Mouse (Mus musculus) bone marrow, adult 2 months (tissue): ENCODE data around the gene Klk1b11. TPM values are rescaled to one million over a fixed set of nuclear protein-coding genes. Genes with fewer than 3 reads are reported as not detected.
"Not testable (repeated sequence)": the region's sequence is repeated elsewhere in the genome, so short reads cannot be mapped to it uniquely, and the experiment has no call there.

Experiments
- H3K27ac ChIP-seq: fragments of 200-500 bp; 2 replicates; pipeline ENCODE4 v1.5.1; 2012; ENCODE audit warnings: low read depth, mild to moderate bottlenecking, control low read depth, inconsistent platforms, low read length; ENCODE audit not compliant: control insufficient read depth, poor library complexity, insufficient read depth
- H3K4me1 ChIP-seq: fragments of 200-500 bp; 2 replicates; pipeline ENCODE4 v1.6.1; 2011; ENCODE audit warnings: low read length; ENCODE audit not compliant: control insufficient read depth, insufficient read depth
- H3K4me3 ChIP-seq: fragments of 200-500 bp; replicated peaks from 2 replicates; pipeline ENCODE3; 2011; ENCODE audit warnings: mild to moderate bottlenecking, low read depth, low read length, control low read depth; ENCODE audit not compliant: control insufficient read depth
- CTCF ChIP-seq: fragments of 200-500 bp; IDR thresholded peaks from 2 replicates; pipeline ENCODE4 v1.5.1; 2011; ENCODE audit warnings: low read length, control low read depth; ENCODE audit not compliant: control insufficient read depth, insufficient read depth
- POLR2A ChIP-seq: fragments of 200-500 bp; IDR thresholded peaks from 2 replicates; pipeline ENCODE4 v1.6.1; 2011; ENCODE audit warnings: low read depth, mild to moderate bottlenecking, control low read depth, low read length, borderline replicate concordance; ENCODE audit not compliant: control insufficient read depth
- WGBS: fragments of 180-500 bp; shearing (Covaris S2); methylation state at CpG from one replicate; pipeline ENCODE4 v1.1.7; 2018; 5-methylcytosine and 5-hydroxymethylcytosine counted together
- polyA plus RNA-seq: library from polyadenylated mRNA; stranded (reverse); fragments of >200 nt; gene quantifications from 2 replicates; pipeline ENCODE4 v1.2.4, GENCODE M21; 2011; ENCODE audit warnings: low replicate concordance; ENCODE audit not compliant: missing spikeins, insufficient read depth, insufficient read length

The Klk1b11 gene
- not detected in 2 replicates for polyA plus RNA-seq

DNA sequence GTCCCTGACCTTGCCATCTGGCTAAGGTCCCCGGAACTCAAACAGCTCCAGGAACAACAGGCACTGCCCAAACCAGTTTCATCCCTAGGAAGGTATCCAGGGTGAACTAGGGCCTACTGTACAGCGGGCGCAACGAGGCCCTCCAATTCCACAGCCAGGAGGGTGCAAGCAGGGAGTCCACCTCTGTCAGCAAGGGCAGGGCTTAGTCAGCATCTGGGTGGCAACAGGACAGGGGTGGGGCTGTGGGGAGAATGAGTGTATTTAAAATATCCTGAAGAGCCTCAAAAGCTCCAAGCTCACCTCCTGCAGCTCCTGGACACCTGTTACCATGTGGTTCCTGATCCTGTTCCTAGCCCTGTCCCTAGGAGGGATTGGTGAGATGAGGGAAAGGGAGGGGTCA is at the start of gene Klk1b11:
Gene Klk1b11 (plus strand): TSS at position 301 of the 400 bp plus-strand sequence.
- H3K27ac ChIP-seq, H3K4me1 ChIP-seq, H3K4me3 ChIP-seq: not testable (repeated sequence)
- WGBS, result 75% methylated on average over 4 of the region's 4 CpGs

DNA sequence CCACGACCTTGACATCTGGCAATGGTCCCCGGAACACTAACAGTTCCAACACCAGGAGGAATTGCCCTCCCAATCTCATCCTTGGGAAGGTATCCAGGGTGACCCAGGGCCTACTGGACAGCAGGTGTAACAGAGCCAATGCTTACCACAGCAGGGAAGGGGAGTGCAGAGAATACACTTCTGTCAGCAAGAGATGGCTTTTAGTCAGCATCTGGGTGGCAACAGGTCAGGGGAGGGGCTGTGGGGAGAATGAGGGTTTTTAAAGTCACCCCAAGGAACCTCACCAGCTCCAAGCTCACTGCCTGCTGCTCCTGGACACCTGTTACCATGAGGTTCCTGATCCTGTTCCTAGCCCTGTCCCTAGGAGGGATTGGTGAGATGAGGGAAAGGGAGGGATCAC is 45.3 kb upstream of the Klk1b11 start, which contains the start of gene Klk1b8:
Gene Klk1b8 (plus strand): TSS at position 301 of the 400 bp plus-strand sequence.
- no peaks in the 10 kb centered on the region for H3K4me1 ChIP-seq
- TF ChIP-seq CTCF (no peak), POLR2A (no peak)
- 64% methylated on average over 2 of the region's 2 CpGs for WGBS
- no peak within 1 kb of the TSS for H3K27ac ChIP-seq
- H3K4me3 ChIP-seq, result no peak within 1 kb of the TSS

DNA sequence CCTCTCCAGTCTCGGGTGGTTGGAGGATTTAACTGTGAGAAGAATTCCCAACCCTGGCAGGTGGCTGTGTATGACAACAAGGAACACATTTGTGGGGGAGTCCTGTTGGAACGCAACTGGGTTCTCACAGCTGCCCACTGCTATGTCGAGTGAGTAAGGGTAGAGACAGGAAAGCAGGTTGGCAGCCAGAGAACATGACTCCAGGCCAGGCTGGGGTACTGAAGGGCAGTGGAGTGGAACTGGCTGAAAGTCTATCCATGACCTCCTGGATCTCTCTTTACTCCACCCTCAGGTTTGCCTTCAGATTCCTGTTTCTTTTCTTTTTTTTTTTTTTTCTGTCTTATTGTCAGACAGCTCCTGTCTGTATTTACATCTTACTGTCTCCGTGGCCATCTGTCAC is 43.0 kb upstream of the Klk1b11 start:
- no peak for TF ChIP-seq POLR2A
- TF ChIP-seq CTCF, result no peak
- 53% methylated on average over 4 of the region's 4 CpGs for WGBS
- no peak overlapping the region for H3K4me3 ChIP-seq

DNA sequence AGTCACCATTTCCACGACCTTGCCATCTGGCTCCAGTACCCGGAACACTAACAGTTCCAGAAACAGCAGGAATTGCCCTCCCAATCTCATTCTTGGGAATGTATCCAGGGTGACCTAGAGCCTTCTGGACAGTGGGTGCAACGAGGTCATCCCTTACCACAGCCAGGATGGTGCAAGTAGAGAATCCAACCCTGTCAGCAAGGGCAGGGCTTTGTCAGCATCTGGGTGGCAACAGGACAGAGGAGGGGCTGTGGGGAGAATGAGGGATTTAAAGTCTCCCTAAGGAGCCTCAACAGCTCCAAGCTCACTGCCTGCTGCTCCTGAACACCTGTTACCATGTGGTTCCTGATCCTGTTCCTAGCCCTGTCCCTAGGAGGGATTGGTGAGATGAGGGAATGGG is 29.2 kb upstream of the Klk1b11 start, which contains the start of gene Klk1b1:
Gene Klk1b1 (plus strand): TSS at position 301 of the 400 bp plus-strand sequence.
- Histone ChIP-seq H3K4me3 (no peak within 1 kb of the TSS), H3K27ac (peak within 1 kb of the TSS; percentile 33; the same call in 1 of the 2 replicates), H3K4me1 (peaks cover 1% of the 10 kb centered on the region; the same call in 1 of the 2 replicates)
- WGBS, result 59% methylated on average over 3 of the region's 3 CpGs
- TF ChIP-seq POLR2A, result no peak
- no peak for TF ChIP-seq CTCF

More for the DNA sequence above, 43.0 kb upstream of the Klk1b11 start:
- H3K4me1 ChIP-seq, result no peaks in the 10 kb centered on the region
- H3K27ac ChIP-seq, result no peak overlapping the region

DNA sequence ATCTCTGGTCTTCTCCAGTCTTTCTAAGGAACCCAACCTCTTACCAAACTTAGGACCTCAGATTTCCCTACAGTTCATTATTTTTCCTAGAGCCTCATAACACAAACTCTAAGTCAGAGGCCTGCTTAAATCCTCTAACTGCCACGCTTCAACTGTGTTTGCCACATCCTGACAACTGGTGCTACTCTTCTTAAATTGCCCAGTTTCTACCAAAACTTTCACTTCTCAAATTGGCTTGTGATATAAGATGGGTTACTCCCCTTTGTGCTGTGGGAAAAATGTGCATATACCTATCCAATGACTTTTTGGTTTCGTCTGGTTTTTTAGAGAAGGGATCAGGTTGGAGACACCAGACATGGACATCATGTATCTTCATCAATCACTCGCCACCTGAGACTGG is 28.6 kb upstream of the Klk1b11 start:
- H3K27ac ChIP-seq, result no peak overlapping the region; the same call in 1 of the 2 replicates
- WGBS, result 51% methylated on average over 3 of the region's 3 CpGs
- no peak for TF ChIP-seq CTCF
- TF ChIP-seq POLR2A, result no peak
- H3K4me1 ChIP-seq, result peaks cover 1% of the 10 kb centered on the region; the same call in 1 of the 2 replicates
- no peak overlapping the region for H3K4me3 ChIP-seq

DNA sequence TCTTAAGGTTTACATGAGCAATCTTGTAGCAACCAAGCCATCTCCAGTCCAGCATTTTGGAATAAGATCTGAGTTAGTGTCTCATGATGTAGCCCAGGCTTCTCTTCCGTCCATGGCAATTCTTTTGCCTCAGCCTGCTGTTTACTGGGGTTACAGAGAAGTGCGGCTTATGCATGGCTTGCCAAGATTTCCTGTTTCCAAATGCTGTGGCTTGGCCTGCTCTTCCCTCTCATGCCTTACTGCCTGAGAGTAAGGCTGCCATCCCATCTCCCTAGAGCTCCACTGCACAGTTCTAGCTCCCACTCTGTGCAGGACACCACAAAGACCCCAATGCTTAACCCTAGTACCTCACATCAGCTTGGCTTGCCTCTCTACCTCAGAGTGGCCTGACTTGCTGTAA is 28.1 kb upstream of the Klk1b11 start:
- 55% methylated on average over 2 of the region's 2 CpGs for WGBS
- no peak overlapping the region for H3K27ac ChIP-seq
- H3K4me1 ChIP-seq, result peaks cover 1% of the 10 kb centered on the region; the same call in 1 of the 2 replicates
- H3K4me3 ChIP-seq, result no peak overlapping the region
- TF ChIP-seq POLR2A (no peak), CTCF (no peak)

DNA sequence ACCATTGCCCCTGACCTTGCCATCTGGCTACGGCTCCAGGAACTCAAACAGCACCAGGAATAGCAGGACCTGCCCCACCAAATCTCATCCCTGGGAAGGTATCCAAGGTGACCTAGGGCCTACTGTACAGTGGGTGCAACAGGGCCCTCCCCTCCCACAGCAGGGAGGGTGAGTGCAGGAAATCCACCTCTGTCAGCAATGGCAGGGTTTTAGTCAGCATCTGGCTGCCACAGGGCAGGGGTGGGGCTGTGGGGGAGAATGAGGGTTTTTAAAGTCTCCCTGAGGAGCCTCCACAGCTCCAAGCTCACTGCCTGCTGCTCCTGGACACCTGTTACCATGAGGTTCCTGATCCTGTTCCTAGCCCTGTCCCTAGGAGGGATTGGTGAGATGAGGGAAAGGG is 19.9 kb upstream of the Klk1b11 start, which contains the start of gene Klk1b9:
Gene Klk1b9 (plus strand): TSS at position 301 of the 400 bp plus-strand sequence.
- not testable (repeated sequence) for H3K4me1 ChIP-seq, H3K4me3 ChIP-seq, H3K27ac ChIP-seq
- 77% methylated on average over 1 of the region's 1 CpGs for WGBS

DNA sequence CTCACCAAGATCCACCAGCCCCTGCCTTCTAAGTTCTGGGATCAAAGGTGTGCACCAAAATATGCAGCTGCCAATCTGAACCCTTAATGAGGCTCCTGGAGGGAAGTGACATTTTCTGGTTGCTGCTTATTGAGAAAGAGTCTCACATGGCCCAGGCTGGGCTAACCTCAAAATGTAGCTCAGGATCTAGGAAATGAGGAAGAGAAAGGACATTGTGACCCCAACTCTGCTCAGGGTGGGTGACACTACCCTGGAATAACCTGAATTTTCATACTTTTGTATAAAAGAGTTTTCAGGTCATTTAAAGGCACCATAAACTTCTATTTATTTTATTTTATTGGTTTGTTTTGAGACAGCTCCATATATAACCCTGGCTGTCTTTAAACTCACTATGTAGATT is 10.0 kb upstream of the Klk1b11 start:
- Histone ChIP-seq H3K4me3 (no peak overlapping the region), H3K4me1 (no peaks in the 10 kb centered on the region), H3K27ac (no peak overlapping the region)
- TF ChIP-seq CTCF (no peak), POLR2A (no peak)

DNA sequence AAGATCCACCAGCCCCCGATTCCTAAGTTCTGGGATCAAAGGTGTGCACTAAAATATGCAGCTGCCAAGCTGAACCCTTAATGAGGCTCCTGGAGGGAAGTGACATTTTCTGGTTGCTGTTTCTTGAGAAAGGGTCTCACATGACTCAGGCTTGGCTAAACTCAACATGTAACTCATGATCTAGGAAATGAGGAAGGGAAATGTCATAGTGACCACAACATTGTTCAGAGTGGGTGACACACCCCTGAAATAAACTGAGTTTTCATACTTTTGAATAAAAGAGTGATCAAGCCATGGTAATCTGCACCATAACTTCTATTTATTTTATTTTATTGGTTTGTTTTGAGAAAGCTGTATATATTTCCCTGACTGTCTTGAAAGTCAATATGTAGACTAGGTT is 856 bp upstream of the Klk1b11 start:
- not testable (repeated sequence) for H3K4me1 ChIP-seq, H3K27ac ChIP-seq, H3K4me3 ChIP-seq
- 47% methylated on average over 1 of the region's 1 CpGs for WGBS

DNA sequence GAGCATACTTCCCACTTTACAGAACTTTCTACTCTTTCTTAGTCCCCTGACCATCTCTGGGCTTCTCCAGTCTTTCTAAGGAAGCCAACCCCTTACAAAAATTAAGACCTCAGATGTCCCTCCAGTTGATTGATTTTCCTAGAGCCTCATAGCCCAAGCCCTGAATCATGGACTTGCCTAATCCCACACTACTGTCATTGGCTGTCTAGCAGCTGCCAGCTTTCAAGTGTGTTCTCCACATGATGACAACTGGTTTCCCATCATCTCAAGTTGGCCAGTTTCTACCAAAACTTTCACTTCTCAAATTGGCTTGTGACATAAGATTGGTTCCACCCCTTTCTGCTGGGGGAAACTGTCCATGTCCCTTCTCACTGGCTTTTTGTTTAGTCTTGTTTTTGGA is 9.2 kb downstream of the Klk1b11 start:
- H3K27ac ChIP-seq, result no peak overlapping the region
- H3K4me3 ChIP-seq, result no peak overlapping the region
- TF ChIP-seq POLR2A (no peak), CTCF (no peak)
- H3K4me1 ChIP-seq, result no peaks in the 10 kb centered on the region

DNA sequence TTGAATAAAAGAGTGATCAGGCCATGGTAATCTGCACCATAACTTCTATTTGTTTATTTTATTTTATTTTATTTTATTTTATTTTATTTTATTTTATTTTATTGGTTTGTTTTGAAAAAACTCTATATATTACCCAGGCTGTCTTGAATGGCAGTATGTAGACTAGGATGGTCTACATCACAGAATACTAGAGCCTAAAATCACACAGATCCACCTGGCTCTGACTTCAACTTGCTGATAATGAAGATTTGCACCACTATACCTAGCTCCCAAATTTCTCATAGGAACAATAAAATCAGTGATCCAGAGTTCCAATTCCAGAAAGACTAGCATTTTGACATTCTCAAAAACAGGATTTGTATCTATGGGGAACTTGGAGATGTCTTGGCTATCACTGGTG is 16.2 kb downstream of the Klk1b11 start, which contains the start of gene Klk1b26:
Gene Klk1b26 (plus strand): TSS at position 301 of the 400 bp plus-strand sequence.
- H3K4me1 ChIP-seq, H3K4me3 ChIP-seq, H3K27ac ChIP-seq: not testable (repeated sequence)

DNA sequence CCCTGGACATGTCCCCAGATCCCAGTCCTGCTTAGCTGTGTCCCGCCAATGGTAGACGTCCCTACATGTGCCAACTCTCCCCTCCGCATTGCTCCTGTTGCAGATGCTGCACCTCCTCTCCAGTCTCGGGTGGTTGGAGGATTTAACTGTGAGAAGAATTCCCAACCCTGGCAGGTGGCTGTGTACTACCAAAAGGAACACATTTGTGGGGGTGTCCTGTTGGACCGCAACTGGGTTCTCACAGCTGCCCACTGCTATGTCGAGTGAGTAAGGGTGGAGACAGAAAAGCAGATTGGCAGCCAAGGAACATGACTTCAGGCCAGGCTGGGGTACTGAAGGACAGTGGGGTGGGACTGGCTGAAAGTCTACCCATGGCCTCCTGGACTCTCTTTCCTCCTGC is 19.0 kb downstream of the Klk1b11 start:
- not testable (repeated sequence) for H3K27ac ChIP-seq, H3K4me1 ChIP-seq, H3K4me3 ChIP-seq
- 77% methylated on average over 6 of the region's 6 CpGs for WGBS
